Mouse (Mus musculus) heart, embryonic 16.5 days (tissue): ENCODE results near the gene Atrn. TPM values are rescaled to one million over a fixed set of nuclear protein-coding genes. Genes with fewer than 3 reads are reported as not detected.

Experiments
- ATAC-seq: fragments of 200-750 bp; cut with Nextera tagmentation; replicated peaks from 2 replicates; pipeline ENCODE4 v1.8.0; 2017; ENCODE audit warnings: moderate number of reproducible peaks; ENCODE audit not compliant: insufficient read depth, low FRiP score; ENCODE audit errors: extremely low read depth
- H3K27ac ChIP-seq: fragments of 300-500 bp; sonication (generic); 2 replicates; pipeline ENCODE4 v1.5.1; 2014; ENCODE audit warnings: mild to moderate bottlenecking, low read length, control low read depth, moderate library complexity
- H3K27me3 ChIP-seq: fragments of 300-500 bp; sonication (generic); 2 replicates; pipeline ENCODE4 v1.6.1; 2014; ENCODE audit warnings: low read length, mixed read lengths; ENCODE audit not compliant: control insufficient read depth, insufficient read depth
- H3K36me3 ChIP-seq: fragments of 300-500 bp; sonication (generic); 2 replicates; pipeline ENCODE4 v1.6.1; 2014; ENCODE audit not compliant: control insufficient read depth, insufficient read depth
- H3K4me1 ChIP-seq: fragments of 300-500 bp; sonication (generic); 2 replicates; pipeline ENCODE4 v1.6.1; 2014; ENCODE audit warnings: low read length, mixed read lengths; ENCODE audit not compliant: control insufficient read depth, insufficient read depth
- H3K4me2 ChIP-seq: fragments of 300-500 bp; sonication (generic); 2 replicates; pipeline ENCODE4 v1.6.1; 2014; ENCODE audit warnings: low read depth, mild to moderate bottlenecking, control low read depth, low read length
- H3K4me3 ChIP-seq: fragments of 300-500 bp; sonication (generic); 2 replicates; pipeline ENCODE4 v1.5.1; 2014; ENCODE audit warnings: mild to moderate bottlenecking, control low read depth, low read length
- H3K9ac ChIP-seq: fragments of 300-500 bp; sonication (generic); 2 replicates; pipeline ENCODE4 v1.6.1; 2014; ENCODE audit warnings: low read length, control low read depth
- H3K9me3 ChIP-seq: fragments of 300-500 bp; sonication (generic); replicated peaks from 2 replicates; pipeline ENCODE4 v1.6.1; 2016; ENCODE audit warnings: low read length; ENCODE audit not compliant: control insufficient read depth
- WGBS: fragments of 180-500 bp; shearing (Covaris S2); extraction: QIAGEN DNeasy Blood & Tissue Kit; methylation state at CpG from one replicate; pipeline ENCODE4 v1.1.7; 2014; 5-methylcytosine and 5-hydroxymethylcytosine counted together
- microRNA-seq: library from miRNA; unstranded; fragments of <30 nt; microRNA quantifications from one replicate; pipeline ENCODE4, GENCODE M21; 2017
- polyA plus RNA-seq: library from polyadenylated mRNA; unstranded; fragments of >200 nt; fragmentation: Nextera tagmentation; extraction: Ambion mirVana; gene quantifications from 2 replicates; pipeline ENCODE4 v1.2.1, GENCODE M21; 2015

Atrn gene
- polyA plus RNA-seq, 1 experiment from 2014 or later: 3.6 TPM

DNA sequence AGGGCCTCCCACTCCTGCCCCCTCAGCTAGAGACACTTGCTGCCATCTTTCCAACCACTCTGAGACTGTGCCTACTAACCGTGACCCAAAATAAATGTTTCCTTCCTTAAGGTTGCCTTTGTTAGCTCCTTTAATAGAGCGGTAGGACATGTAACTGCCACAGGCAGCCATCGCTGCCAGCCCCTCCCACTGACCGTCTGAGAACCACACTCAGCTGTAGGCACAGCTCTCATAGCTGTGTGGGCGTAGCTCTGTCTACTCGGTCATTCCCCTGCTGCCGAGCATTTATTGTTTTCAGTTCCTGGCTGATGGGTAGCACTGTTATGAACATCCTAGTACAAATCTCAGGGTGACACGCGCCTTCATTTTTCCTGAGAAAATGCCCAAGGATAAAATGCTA is 160.0 kb downstream of the Atrn start:
- H3K4me3 ChIP-seq: no peak overlapping the region
- no peaks in the 10 kb centered on the region for H3K36me3 ChIP-seq
- H3K9me3 ChIP-seq: no peaks in the 10 kb centered on the region
- ATAC-seq: no peak
- H3K9ac ChIP-seq: no peak overlapping the region
- peaks cover 8% of the 10 kb centered on the region for H3K4me1 ChIP-seq
- WGBS: 61% methylated on average over 9 of the region's 9 CpGs
- H3K27me3 ChIP-seq: peaks cover 13% of the 10 kb centered on the region; the same call in 1 of the 2 replicates
- no peak overlapping the region for H3K4me2 ChIP-seq
- no peak overlapping the region for H3K27ac ChIP-seq

DNA sequence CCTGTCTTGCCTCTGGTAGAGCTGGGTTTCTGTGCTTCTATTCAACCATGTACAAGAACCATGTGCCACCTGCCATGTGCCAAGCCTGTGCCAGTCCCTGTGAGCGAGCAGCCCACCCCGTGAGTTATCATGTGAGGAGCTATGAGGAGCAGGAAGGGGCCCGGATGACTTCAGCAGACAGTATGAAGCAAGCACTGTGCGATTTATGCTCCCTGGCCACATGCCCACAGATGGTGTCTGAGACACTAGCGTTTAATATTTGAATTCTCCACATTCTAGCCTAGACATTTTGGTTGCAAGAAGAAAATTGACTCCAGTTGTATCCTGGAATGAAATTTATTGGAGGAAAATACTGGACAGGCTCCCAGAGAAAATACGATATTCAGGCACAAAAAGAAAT is 161.2 kb downstream of the Atrn start:
- H3K36me3 ChIP-seq: no peaks in the 10 kb centered on the region
- no peak overlapping the region for H3K4me3 ChIP-seq
- peaks cover 2% of the 10 kb centered on the region; the same call in 1 of the 2 replicates for H3K4me1 ChIP-seq
- H3K9ac ChIP-seq: no peak overlapping the region
- no peak overlapping the region for H3K4me2 ChIP-seq
- ATAC-seq: no peak
- H3K9me3 ChIP-seq: no peaks in the 10 kb centered on the region
- H3K27ac ChIP-seq: no peak overlapping the region
- peaks cover 10% of the 10 kb centered on the region; the same call in 1 of the 2 replicates for H3K27me3 ChIP-seq
- WGBS: 60% methylated on average over 6 of the region's 6 CpGs

DNA sequence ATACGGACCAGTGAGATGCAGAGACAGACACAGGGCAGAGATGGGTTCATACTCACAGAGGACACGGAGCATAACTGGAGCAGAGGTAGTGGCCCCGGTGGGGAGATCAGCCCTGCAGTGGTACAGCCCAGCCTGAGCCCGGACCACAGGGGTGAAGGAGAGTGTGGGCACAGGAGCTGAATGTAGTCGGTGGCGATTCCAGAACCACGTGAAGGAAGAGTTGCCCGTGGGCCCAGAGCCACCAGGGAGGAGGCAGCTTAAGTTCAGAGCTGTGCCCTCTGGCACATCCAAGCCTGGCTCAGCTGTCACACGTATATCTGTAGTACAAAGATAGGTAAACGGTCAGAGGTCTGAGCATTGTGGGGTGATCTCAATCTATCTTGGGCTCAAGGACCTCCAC is 166.2 kb downstream of the Atrn start:
- no peak overlapping the region for H3K4me3 ChIP-seq
- no peaks in the 10 kb centered on the region for H3K9me3 ChIP-seq
- 80% methylated on average over 10 of the region's 10 CpGs for WGBS
- no peak overlapping the region for H3K4me2 ChIP-seq
- ATAC-seq: no peak
- no peaks in the 10 kb centered on the region for H3K36me3 ChIP-seq
- no peak overlapping the region for H3K9ac ChIP-seq
- H3K27ac ChIP-seq: no peak overlapping the region
- H3K4me1 ChIP-seq: no peaks in the 10 kb centered on the region
- H3K27me3 ChIP-seq: no peaks in the 10 kb centered on the region; the same call in 1 of the 2 replicates

Small RNA genes lying within 50 kb of the gene (microRNA-seq; reads per million reads assigned to microRNA genes)
- not detected for gene Mir6973b

Other genes starting within 250 kb of the Atrn start
- gene Ddrgk1, start 241.8 kb upstream of the Atrn start, polyA plus RNA-seq: 47.1 and 47.3 TPM in 2 replicates
- gene Itpa, start 238.9 kb upstream of the Atrn start, polyA plus RNA-seq: 70.1 and 79.3 TPM in 2 replicates
- gene Slc4a11, start 209.0 kb upstream of the Atrn start, polyA plus RNA-seq: 0.16 and 0.34 TPM in 2 replicates
- gene 4930402H24Rik, start 89 bp upstream of the Atrn start, polyA plus RNA-seq: 51.5 and 55.4 TPM in 2 replicates
- gene Gfra4, start 136.6 kb downstream of the Atrn start, polyA plus RNA-seq: 1.8 and 3.0 TPM in 2 replicates
- gene Adam33, start 157.3 kb downstream of the Atrn start, polyA plus RNA-seq: 16.9 and 17.3 TPM in 2 replicates
- gene Siglec1, start 180.3 kb downstream of the Atrn start, polyA plus RNA-seq: 0.46 and 0.49 TPM in 2 replicates
- 11.6 and 12.8 TPM in 2 replicates for gene Hspa12b, start 220.8 kb downstream of the Atrn start, polyA plus RNA-seq
- not detected in 2 replicates for gene Gm11037, start 227.0 kb downstream of the Atrn start, polyA plus RNA-seq